Mouse (Mus musculus): ENCODE measurements around the gene Ndfip2. TPM values are rescaled to one million over a fixed set of nuclear protein-coding genes. Genes with fewer than 3 reads are reported as not detected.
A peak's percentile ranks its signal among the peaks of the same experiment; 100 is the strongest.

Gene Ndfip2
- total and polyA plus RNA-seq, 3 experiments, result 13.7 to 26.3 TPM; not detected in 1

- Histone ChIP-seq H3K36me3 (ENCODE audit: control insufficient read depth in 1 of 2, insufficient read depth in 2 of 2, low read length in 2 of 2) (no peaks in the 10 kb centered on the region), H3K9me3 (replicated peaks; ENCODE audit: insufficient read depth, low read length) (no peaks in the 10 kb centered on the region), H3K27me3 (ENCODE audit: control insufficient read depth in 1 of 2, insufficient read depth in 2 of 2, low read length in 2 of 2) (no peaks in the 10 kb centered on the region), H3K79me2 (ENCODE audit: control insufficient read depth, insufficient read depth, low read length, poor library complexity) (no peaks in the 10 kb centered on the region), H3K27ac (ENCODE audit: control insufficient read depth, low read depth, low read length) (no peak overlapping the region), H3K9ac (ENCODE audit: control insufficient read depth, low read depth, low read length, poor library complexity, severe bottlenecking) (no peak overlapping the region), H3K4me3 (ENCODE audit: control insufficient read depth in 1 of 2, insufficient read depth in 1 of 2, low read depth in 2 of 2, low read length in 2 of 2) (no peak overlapping the region), H3K4me1 (ENCODE audit: control insufficient read depth in 1 of 2, insufficient read depth in 2 of 2, low read length in 2 of 2) (no peaks in the 10 kb centered on the region)
- peak; percentile 27 for DNase-seq (ENCODE audit: low read depth, low spot score)
- peak; percentile 47; the same call in 1 of the 2 replicates for TF ChIP-seq ZC3H11A (IDR thresholded peaks at IDR 0.05; ENCODE audit: low read depth, low read length)
- TF ChIP-seq ZNF384 (IDR thresholded peaks at IDR 0.05; ENCODE audit: low read depth, low read length), result no peak
- no peak for TF ChIP-seq MYB (IDR thresholded peaks at IDR 0.05; ENCODE audit: low read depth, low read length)
- TF ChIP-seq MEF2A (IDR thresholded peaks at IDR 0.05; ENCODE audit: extremely low read depth, insufficient replicate concordance, low read depth, low read length, poor library complexity, severe bottlenecking), result no peak
- TF ChIP-seq UBTF (IDR thresholded peaks at IDR 0.05; ENCODE audit: borderline replicate concordance, insufficient read depth, low read depth, low read length), result no peak
- no peak for TF ChIP-seq CHD1 (IDR thresholded peaks at IDR 0.05; ENCODE audit: low read depth, low read length)
- TF ChIP-seq MXI1 (IDR thresholded peaks at IDR 0.05; ENCODE audit: low read depth, low read length), result no peak
- no peak for TF ChIP-seq NELFE (IDR thresholded peaks at IDR 0.05; ENCODE audit: low read depth, low read length)
- no peak for TF ChIP-seq POLR2AphosphoS2 (IDR thresholded peaks at IDR 0.05; ENCODE audit: low read length)
- TF ChIP-seq USF2 (IDR thresholded peaks at IDR 0.05; ENCODE audit: borderline replicate concordance in 1 of 2, insufficient read depth in 1 of 2, low read depth in 1 of 2, low read length in 2 of 2), result no peak
- TF ChIP-seq NRF1 (IDR thresholded peaks at IDR 0.05; ENCODE audit: insufficient read depth, low read depth, low read length, poor library complexity, severe bottlenecking), result no peak
- no peak for TF ChIP-seq ZMIZ1 (IDR thresholded peaks at IDR 0.05; ENCODE audit: low read depth, low read length)
- no peak for TF ChIP-seq MAZ (IDR thresholded peaks at IDR 0.05; ENCODE audit: low read depth, low read length)
- TF ChIP-seq MAFK (IDR thresholded peaks at IDR 0.05; ENCODE audit: borderline replicate concordance, low read depth, low read length), result no peak
- TF ChIP-seq GATA1 (IDR thresholded peaks at IDR 0.05; ENCODE audit: low read depth, low read length), result no peak
- peak; percentile 55 for TF ChIP-seq RAD21 (IDR thresholded peaks at IDR 0.05; ENCODE audit: low read depth, low read length)
- TF ChIP-seq POLR2AphosphoS5 (IDR thresholded peaks at IDR 0.05; ENCODE audit: borderline replicate concordance, low read depth, low read length), result no peak
- peak in 1 of 3 experiments; percentile 54; a peak in 3 of 6 replicates for TF ChIP-seq CTCF (IDR thresholded peaks at IDR 0.05 in 2 of 3, conservative IDR thresholded peaks at IDR 0.05 in 1 of 3; ENCODE audit: control insufficient read depth in 1 of 3, insufficient read depth in 1 of 3, low read depth in 2 of 3, low read length in 3 of 3, poor library complexity in 1 of 3, severe bottlenecking in 1 of 3)
- TF ChIP-seq USF1 (IDR thresholded peaks at IDR 0.05; ENCODE audit: low read depth, low read length), result no peak
- TF ChIP-seq MAX (IDR thresholded peaks at IDR 0.05; ENCODE audit: low read length), result no peak
- TF ChIP-seq E2F4 (IDR thresholded peaks at IDR 0.05; ENCODE audit: borderline replicate concordance, low read depth, low read length), result no peak
- TF ChIP-seq BHLHE40 (IDR thresholded peaks at IDR 0.05; ENCODE audit: borderline replicate concordance, low read depth, low read length), result no peak
- no peak for TF ChIP-seq POLR2A (IDR thresholded peaks at IDR 0.05; ENCODE audit: control insufficient read depth in 1 of 2, insufficient read depth in 1 of 2, low read depth in 1 of 2, low read length in 2 of 2, poor library complexity in 1 of 2)
- no peak for TF ChIP-seq ZKSCAN1 (IDR thresholded peaks at IDR 0.05; ENCODE audit: low read depth, low read length)
- no peak for TF ChIP-seq MYC (IDR thresholded peaks at IDR 0.05; ENCODE audit: low read depth, low read length)
- no peak for TF ChIP-seq SIN3A (IDR thresholded peaks at IDR 0.05; ENCODE audit: low read length)
- peak; percentile 68 for TF ChIP-seq SMC3 (IDR thresholded peaks at IDR 0.05; ENCODE audit: low read depth, low read length)
- no peak for TF ChIP-seq KAT2A (conservative IDR thresholded peaks at IDR 0.05; ENCODE audit: low read depth, low read length)
- no peak for TF ChIP-seq RCOR1 (IDR thresholded peaks at IDR 0.05; ENCODE audit: low read depth, low read length)
- no peak for TF ChIP-seq TAL1 (IDR thresholded peaks at IDR 0.05; ENCODE audit: low read length)
- TF ChIP-seq TCF12 (IDR thresholded peaks at IDR 0.05; ENCODE audit: low read depth, low read length), result no peak
These were observed 55.5 kb downstream of the Ndfip2 start for GRCm38 (mm10) chr14:105313877-105314276.
